Mouse (Mus musculus) MEL-GATA-1-ER (cell line): ENCODE results near the gene Ehd2.

Experiments
- DNase-seq: peaks from one replicate; pipeline ENCODE4 v3.0.0-alpha.2; 2012; ENCODE audit warnings: low read depth; ENCODE audit errors: extremely low read depth

Gene Ehd2

GRCm38 (mm10) chr7:15975451-15975850 lies 8.1 kb upstream of the Ehd2 start:
- DNase-seq: no peak

GRCm38 (mm10) chr7:15974712-15975111 lies 7.3 kb upstream of the Ehd2 start:
- DNase-seq: peak; percentile 30

GRCm38 (mm10) chr7:15972247-15972646 lies 4.9 kb upstream of the Ehd2 start:
- no peak for DNase-seq

- peak; percentile 26 for DNase-seq
These were observed 2.3 kb upstream of the Ehd2 start for GRCm38 (mm10) chr7:15969674-15970073.

- no peak for DNase-seq
These were observed 955 bp upstream of the Ehd2 start for GRCm38 (mm10) chr7:15968322-15968721.

GRCm38 (mm10) chr7:15966489-15966888 lies 878 bp downstream of the Ehd2 start:
- DNase-seq: no peak

GRCm38 (mm10) chr7:15963798-15964652 lies 3.3 kb downstream of the Ehd2 start:
- DNase-seq: peak; percentile 71

- DNase-seq: no peak
These were observed 4.8 kb downstream of the Ehd2 start for GRCm38 (mm10) chr7:15962311-15963288.

GRCm38 (mm10) chr7:15961798-15962197 lies 5.6 kb downstream of the Ehd2 start:
- DNase-seq: no peak

GRCm38 (mm10) chr7:15961239-15961638 lies 6.1 kb downstream of the Ehd2 start:
- DNase-seq: no peak

- no peak for DNase-seq
These were observed 6.7 kb downstream of the Ehd2 start for GRCm38 (mm10) chr7:15960691-15961090.

GRCm38 (mm10) chr7:15956143-15956542 lies 11.2 kb downstream of the Ehd2 start:
- DNase-seq: no peak

GRCm38 (mm10) chr7:15955509-15955908 lies 11.9 kb downstream of the Ehd2 start:
- no peak for DNase-seq

GRCm38 (mm10) chr7:15954978-15955443 lies 12.4 kb downstream of the Ehd2 start:
- DNase-seq: peak; percentile 87

GRCm38 (mm10) chr7:15954436-15954835 lies 12.9 kb downstream of the Ehd2 start:
- peak; percentile 46 for DNase-seq

GRCm38 (mm10) chr7:15953307-15954074 lies 13.9 kb downstream of the Ehd2 start:
- DNase-seq: peak; percentile 60

- peak; percentile 90 for DNase-seq
These were observed 15.0 kb downstream of the Ehd2 start for GRCm38 (mm10) chr7:15952416-15952815.

GRCm38 (mm10) chr7:15950008-15950407 lies 17.4 kb downstream of the Ehd2 start:
- DNase-seq: no peak

GRCm38 (mm10) chr7:15949216-15949790 lies 18.1 kb downstream of the Ehd2 start:
- no peak for DNase-seq

GRCm38 (mm10) chr7:15948381-15948941 lies 18.9 kb downstream of the Ehd2 start:
- DNase-seq: peak; percentile 37
